Mouse (Mus musculus): ENCODE results near the gene Cul9.
"Not testable (repeated sequence)": the region's sequence is repeated elsewhere in the genome, so short reads cannot be mapped to it uniquely, and the experiment has no call there.

Gene Cul9

DNA sequence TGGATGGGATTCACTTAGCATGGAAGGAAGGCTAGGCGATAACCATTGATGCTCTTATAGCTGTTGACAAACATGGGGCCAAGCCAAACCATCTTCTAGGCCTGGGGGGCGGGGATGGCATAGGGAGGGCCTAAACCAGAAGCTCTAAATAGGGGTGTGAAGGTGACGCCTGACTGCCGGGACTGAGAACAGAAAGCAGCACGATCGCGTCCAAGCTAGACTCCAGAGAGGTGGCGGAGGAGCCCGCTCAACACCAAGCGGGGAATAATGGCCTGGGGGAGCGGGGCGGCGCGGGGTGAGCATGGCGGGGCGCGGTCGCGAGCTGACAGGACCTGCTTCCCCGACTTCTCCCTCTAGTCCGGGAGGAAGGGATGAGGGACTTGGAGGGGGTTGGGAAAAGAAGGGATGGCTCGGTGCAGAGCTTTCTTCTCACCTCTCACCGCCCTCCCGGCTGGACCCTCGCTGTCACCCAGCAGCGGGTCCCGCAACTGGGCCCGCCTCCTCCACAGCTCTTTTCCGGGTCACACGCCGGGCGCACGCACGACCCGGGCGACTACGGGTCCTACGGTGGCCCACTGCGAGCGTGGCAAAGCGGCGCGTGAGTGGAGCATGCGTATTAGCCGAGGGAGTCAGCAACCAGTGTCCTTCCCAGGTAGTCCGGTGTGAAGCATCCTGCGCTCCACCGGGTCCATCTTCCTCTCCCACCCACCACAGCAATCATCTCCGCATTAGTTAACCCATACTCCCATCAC lies at the start of gene Cul9:
Gene Cul9 (minus strand): TSS at position 576 of the 752 bp plus-strand sequence.
- DNase-seq (ENCODE audit: low spot score): peak; percentile 77

DNA sequence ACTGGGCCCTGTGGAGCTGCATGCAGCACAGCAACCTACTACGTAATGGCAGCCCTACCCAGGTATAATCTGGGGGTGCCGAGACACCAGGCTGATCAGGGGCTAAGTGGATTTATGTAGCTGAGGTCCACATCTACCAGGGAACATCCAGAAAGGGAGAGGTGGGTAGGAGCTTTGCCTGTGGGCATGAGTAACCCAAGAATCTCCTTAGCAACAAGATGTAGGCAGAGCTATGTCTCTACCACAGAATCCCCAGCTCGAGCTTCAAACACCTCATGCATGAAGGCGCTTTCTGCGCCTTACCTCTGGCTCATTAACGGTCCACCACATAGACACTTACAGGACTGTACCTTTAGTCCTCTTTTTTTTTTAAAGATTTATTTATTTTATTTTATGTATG lies 49.1 kb upstream of the Cul9 start:
- no peak for DNase-seq (ENCODE audit: low spot score)

DNA sequence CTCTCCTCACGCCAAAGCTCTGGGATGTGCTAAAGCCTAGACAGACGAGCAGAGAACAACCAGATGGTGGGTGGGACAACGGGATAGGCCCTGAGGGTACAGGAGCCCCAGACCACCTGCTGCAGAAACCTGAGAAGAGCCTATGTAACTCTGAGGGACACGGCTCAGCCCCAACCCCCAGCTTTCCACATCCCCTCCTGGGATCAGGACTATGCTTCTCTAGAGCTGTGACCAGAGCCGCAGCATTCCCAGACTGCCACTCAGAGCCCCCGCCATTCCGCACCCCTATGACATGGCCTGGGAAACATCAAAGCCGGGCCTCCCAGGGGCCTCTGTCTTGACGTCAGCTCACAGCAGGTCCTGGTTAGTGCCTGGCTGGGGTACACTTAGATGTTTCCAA lies 48.4 kb upstream of the Cul9 start:
- DNase-seq (ENCODE audit: low spot score): no peak

DNA sequence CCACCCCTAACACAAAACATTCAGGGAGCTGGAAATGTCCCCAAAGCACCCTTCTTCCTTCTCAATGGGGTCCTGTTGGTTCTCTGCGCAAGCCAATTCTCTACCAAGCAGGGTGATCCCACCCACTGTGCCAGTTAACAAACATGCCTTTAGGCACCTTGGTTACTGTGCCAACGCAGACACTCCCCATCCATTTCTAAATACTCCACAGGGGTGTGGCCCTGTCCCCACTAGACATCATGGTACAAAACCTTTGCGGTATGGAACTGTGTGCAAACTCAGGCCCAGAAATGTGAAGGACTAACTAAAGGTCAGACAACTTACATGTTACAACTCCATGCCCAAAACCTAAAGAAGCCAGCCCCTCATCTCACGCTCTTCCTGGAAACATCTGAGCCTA lies 46.9 kb upstream of the Cul9 start:
- DNase-seq (ENCODE audit: low spot score): no peak

DNA sequence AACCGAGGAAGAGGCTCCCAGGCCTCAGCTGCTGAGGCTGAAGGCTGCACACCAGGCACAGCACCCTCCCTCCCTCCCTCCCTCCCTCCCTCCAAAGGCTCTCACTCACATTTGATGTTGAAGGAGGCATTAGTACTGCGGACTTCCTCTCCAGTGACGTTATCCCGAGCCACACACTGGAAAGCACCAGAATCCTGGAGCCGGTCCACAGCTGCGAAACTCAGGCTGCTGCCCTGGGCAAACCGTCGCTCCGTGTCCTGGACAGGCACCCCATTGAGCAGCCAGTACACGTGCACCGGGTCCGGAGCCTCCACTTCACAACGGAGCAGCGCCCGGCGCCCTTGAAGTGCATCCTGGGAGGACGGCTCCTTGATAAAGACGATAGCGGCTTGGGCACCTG lies 45.2 kb upstream of the Cul9 start:
- no peak for DNase-seq (ENCODE audit: low spot score)

DNA sequence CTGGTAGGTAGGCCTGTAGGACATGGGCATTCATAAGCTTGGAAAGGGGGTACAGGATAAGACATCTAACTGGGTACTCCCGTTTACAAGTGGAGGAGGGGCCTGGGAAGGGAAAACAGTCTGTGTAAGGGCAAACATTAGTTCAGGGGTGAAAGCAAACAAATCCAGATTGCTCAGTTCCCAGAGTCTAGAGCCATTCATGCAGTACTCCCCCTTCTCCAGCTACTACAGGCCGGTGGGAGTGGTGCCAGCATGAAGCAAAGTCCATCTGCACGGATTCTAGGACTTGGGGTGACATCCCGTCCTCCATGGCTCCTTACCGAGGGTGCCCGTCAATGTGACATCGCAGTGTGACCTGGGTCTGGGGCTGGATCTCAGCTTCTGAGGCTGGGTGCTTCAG lies 44.3 kb upstream of the Cul9 start:
- DNase-seq (ENCODE audit: low spot score): no peak

DNA sequence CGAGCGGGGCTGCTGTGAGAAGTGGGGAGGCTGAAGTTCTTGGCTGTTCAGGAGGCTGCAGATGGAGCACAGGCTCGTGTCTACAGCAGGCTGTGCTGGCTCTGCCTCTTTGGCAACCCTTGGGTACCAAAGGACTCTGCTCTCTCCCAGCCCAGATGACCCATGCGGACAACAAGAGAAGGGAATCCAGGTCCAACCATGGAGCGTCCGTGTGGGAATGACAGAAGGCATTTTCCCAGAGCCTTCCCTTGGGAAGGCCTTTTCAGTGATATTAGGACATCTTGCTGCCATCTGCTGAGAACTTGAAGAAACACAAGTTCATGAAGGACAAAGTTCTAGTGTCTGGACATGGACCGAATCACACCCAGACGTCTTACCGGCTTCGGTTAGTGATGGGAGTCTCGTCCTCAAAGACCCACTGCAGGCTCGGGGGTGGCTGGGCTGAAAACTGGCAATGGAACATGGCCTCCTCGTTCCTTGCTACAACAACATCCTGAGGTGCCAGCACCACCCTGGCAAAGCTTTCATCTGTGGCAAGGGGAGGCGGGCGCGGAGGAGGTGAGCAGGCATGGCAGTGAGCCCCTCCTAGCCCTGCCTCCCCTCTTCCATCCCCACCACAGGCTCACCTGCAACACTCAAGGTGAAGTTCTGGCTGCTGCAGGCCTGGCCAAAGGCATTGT lies 43.6 kb upstream of the Cul9 start:
- DNase-seq (ENCODE audit: low spot score): no peak

DNA sequence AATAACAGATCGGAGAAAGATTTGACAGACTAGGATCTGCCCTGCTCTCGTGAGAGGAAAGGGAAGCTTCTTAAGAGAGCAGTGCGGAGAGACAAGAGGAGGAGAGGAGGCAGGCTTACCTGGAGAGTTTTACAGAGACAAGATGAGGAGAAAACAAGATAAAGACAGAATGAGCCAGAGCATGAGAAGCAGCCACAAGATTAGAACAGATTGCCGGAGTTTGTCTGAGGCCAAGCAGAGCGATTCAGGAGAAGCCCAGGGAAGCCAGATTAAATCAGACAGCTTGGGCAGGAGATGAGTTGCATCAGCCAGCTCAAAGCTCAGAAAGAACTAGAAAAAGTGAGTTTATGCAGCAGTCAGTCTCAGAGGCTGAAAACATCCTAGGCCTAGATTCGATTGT lies 42.7 kb upstream of the Cul9 start:
- no peak for DNase-seq (ENCODE audit: low spot score)

DNA sequence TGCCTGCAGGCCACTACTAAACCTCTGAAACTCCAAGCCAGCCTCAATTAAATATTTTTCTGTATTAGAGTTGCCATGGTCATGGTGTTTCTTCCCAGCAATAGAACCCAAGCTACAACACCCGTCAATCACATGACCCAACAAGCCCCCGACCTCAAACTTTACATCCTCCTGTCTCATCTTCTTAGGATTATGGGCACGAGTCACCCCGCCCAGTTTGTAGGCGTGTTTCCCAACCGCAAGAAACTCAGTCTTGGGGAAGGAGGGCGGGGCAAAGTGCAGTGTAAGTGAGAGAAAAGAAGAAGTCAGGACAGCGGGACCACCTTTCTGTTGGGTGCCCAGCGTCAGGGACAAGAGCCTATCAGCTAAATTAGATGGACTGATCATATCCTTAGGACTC lies 42.0 kb upstream of the Cul9 start:
- no peak for DNase-seq (ENCODE audit: low spot score)

DNA sequence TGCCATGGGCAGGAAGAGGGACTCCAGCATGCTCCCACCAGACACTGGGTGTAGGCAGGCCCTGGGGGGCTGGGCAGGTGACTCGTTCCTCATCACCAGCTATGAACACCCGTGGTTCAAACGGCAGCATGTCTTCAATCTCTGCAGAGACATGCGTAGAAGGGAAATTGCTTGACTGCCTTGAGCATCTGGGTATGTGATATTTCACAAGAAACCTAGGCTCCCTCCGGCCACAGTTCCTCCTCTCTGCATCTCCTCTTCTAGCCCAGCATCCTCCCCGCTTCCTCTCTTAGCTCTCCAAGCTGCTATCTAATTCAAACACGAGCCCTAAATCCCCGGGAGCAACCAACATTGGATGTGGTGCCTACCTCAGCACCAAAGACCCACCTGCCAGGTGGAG lies 40.1 kb upstream of the Cul9 start:
- no peak for DNase-seq (ENCODE audit: low spot score)

DNA sequence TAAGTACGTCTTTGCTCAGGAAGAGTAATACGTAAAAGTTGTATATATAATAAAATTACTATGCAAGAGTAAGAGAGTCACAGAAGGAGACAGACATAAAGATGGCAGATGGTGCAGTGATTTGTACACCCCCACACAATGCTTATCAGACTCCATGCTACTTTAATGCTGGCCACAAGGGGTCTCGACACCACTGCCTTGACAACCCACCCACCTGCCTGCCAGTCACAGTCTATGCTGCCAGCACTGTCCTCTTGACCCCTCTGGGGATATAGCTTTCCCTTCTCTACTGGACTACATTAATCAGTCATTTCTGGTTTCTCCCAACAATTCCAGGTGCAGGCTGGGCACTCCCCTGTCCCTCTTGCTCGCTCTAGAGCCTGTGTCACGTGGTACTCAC lies 32.5 kb upstream of the Cul9 start:
- peak; percentile 52 for DNase-seq (ENCODE audit: low spot score)

DNA sequence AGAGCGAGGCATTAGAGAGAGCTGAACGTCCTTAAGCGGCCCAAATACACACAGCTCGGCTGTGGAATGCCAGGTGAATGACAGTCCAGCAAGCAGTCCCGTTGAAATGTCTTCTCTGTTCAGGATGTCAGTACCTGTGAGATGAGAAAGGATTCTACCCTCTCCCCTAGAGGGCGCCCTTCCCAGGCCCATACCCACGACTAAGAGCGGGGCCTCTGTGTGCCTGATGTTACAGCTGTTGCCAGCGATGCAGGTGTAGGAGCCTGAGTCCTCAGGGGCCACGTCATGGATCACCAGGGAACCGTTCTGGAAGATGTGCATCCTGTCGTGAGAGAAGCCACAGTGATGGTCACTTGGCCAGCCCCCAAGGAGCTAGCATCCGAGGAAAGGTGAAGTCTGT lies 29.9 kb upstream of the Cul9 start:
- DNase-seq (ENCODE audit: low spot score): no peak

DNA sequence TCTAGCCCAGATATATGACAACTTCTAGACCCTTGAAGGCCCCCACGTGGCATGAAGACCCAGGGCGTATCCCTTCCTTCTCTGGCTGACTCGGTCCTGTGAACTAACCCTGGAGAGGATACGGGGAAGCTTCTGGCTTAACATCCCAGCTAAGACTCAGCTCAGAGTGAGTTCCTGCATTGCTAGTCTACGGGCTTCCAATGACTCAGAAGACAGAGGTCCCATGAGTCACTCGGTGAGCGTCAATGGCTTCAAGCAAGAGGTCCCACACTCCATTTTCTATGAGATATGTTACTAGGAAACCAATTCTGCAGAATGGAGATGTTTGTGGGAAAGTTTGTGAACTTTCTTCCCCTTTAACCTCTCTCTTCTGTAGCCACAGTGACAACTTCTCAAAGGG lies 28.3 kb upstream of the Cul9 start:
- no peak for DNase-seq (ENCODE audit: low spot score)

DNA sequence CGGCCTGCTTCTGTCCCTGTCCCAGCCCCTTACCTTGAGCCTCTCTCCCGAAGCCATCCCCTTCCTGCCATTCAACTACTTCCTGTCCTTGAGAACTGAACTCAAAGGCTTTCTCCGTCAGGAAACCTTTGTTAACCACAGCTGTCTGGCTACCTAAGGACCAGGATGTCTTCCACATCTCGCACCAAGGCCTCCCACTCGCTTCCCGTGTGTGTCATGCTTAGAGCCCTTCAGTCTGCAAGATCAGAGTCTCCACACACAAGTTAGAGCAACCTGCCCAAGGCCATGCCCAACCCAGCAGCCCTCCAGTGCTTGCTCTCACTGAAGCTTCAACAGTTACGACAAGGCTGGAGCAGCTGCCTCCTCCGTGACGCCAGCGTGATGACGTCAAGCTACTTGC lies 24.8 kb upstream of the Cul9 start:
- DNase-seq (ENCODE audit: low spot score): no peak

DNA sequence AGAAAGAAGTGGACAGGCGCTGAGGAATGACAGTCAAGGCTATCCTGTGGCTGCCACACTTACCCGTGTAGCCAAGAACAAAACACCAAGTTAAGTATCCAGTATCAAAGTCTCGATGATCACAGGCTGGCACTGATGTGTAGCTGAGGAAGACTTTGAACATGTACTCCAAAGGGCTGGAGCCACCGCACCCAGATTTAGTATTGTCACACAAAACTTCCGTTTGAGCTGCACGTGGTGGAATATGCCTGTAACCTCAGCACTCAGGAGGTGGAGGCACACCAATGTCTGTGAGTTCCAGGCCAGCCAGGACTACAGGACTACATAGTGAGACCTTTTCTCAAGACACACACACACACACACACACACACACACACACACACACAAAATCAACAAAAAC lies 13.0 kb upstream of the Cul9 start:
- no peak for DNase-seq (ENCODE audit: low spot score)

DNA sequence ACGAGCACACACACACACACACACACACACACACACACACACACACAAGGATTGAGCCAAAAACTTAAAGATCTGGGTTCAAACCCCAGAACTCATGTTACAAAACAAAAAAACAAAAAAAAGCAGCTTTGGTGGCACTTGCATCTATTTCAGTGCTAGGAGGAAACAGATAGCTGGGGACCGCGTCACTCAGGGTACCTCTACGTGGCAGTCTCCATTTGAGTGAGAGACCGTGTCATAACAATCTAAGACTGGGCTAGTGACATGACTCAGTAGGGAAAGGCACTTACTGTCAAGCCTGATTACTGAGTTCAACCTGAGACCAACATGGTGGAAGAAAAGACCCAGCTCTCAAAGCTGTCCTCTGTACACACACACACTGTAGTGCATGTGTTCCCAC lies 12.0 kb upstream of the Cul9 start:
- DNase-seq (ENCODE audit: low spot score): no peak

DNA sequence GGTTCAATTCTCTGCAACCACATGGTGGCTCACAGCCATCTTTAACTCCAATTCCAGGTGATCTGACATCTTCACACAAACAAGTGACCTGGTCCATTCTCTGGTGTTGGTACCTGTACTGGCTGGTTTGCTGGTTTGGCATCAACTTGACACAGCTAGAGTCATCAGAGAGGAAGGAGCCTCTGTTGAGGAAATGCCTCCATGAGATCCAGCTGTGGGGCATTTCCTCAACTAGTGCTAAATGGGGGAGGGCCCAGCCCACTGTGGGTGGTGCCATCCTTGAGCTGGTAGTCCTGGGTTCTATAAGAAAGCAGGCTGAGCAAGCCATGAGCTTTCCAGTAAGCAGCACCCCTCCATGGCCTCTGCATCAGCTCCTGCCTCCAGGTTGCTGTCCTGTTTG lies 11.1 kb upstream of the Cul9 start:
- not testable (repeated sequence) for DNase-seq (ENCODE audit: low spot score)

DNA sequence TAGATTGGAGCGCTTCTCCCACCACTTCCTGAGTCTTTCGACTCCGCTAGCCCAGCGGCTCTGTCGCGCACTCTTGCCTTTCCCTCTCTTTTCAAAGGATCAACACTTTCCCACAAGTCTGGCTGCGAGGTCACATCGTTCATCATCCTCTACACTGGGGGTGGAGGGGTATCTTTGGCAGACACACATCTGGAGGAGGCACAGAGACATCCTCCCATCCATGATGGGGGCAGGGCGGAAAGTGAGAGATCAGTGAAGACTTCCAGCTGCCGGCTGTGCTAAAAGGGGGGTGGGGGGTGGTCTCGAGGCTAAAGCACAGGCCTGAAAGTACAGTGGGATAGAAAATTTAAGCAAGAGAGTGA lies 10.4 kb upstream of the Cul9 start:
- DNase-seq (ENCODE audit: low spot score): no peak

DNA sequence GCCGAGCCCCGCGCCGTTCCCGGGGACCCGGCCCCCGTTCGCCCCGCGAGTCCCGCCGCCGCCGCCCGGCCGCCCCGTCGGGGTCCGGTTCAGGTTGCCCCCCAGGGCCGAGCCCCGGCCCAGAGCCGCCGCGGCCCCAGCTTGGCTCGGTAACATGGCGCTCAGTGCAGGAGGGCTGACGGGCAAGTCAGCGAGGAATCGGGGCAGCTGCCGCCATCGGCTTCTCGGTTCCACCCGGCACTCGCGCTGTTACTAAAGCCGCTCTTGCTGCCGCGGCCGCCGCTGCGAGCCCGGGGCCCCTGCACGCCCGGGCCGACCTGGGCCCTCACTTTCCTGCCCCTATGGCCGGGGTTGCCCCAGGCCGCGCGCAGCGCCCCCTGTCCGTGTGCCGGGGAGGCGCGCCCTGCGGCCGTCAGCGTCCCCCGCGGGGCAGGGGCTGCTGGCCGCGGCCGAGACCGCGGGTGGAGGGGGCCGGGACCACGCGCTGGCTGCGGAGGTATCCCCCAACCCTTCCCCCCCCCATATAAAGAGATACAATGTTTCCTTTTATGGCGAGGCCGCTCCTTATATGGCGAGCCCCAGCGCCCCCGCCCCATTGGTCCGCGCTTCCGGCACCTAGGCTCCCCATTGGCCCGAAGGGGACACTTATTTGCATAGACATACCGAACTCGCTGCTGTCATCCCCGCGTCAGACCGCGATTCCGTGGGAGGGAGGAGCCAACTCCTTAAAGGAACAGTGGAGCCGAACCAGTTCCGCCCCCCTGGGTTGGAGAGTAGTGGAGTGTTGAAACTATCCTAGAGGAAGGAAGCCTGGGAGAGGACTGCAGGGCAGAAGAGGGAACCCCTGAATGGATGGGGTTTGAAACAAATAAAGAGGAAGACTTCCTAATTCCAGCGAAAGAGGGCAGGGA lies 9.7 kb upstream of the Cul9 start, which contains the start of gene Srf:
Gene Srf (minus strand): TSS at position 503 of the 911 bp plus-strand sequence.
- peak; percentile 98 for DNase-seq (ENCODE audit: low spot score)

DNA sequence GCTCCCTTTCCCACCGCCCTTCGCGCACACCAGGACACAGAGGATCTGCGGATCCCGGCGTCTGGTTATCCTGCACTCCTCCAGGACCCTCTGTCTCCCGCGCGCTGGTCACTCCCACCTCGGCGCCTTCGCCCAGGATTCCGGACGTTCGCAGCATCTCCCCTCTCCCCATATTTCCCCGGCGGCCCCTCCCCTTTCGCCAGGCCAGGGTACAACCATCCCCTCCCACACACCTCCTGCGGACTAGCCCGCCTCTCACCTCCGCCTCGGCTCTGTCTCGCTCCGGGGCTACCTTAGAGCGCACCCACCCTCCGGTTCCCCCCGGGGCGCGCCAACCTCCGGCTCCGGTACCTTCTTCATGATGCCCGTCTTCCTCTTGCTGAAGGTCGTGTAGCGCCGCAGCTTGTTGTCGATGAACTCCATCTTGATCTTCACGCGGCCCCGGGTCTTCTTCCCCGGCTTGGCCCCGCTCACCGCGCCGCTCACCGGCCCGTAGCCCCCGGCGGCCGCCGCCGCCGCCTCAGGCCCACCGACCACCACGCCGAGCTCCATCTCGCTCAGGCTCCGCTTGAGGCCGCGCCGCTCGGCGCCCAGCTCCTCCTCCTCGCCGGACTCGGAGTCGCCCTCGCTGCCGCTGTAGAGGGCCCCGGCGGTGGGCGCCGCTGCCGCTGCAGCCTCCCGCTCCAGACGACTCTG lies 8.9 kb upstream of the Cul9 start:
- DNase-seq (ENCODE audit: low spot score): peak; percentile 56

DNA sequence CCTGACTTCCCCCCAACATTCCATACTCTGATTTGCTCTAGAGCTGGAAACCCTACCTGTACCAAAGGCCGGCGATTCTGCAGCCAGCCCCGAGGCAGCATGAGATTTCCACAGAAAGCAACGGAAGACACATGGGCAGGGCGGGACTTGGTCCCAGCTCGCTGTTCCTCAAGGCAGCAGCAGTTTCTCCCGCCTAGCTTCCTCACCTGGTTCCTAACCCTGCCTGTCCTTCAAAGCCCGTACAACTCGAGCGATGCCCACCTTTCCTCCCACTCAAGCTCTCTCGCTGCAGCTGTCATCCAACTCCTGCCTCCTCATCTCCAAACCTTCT lies 8.4 kb upstream of the Cul9 start:
- no peak for DNase-seq (ENCODE audit: low spot score)

DNA sequence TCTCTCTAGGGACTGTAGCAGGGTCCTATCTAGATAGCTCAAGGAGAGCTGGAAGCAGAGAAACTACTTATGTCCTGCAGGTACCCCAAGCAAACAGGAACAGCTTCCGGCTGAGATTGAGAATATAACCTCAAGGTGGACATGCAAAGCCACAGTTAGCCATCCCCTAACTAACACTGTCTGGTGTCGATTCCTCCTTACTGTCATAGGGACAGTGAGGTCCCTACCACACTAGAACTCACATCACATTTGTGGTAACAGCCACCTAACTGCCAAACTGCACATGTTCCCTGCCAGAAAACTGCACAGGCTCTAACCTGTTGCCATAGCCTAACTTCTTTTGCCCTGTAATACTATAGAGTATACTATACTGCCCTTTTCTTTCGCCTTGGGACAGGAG lies 7.7 kb upstream of the Cul9 start:
- DNase-seq (ENCODE audit: low spot score): no peak
